Mouse (Mus musculus) bone marrow, adult 2 months (tissue): Measurements from ENCODE around the gene Cuta. TPM values are rescaled to one million over a fixed set of nuclear protein-coding genes. Genes with fewer than 3 reads are reported as not detected.
A peak's percentile ranks its signal among the peaks of the same experiment; 100 is the strongest.

Source experiments
- H3K27ac ChIP-seq: fragments of 200-500 bp; 2 replicates; pipeline ENCODE4 v1.5.1; 2012; ENCODE audit warnings: low read depth, mild to moderate bottlenecking, control low read depth, inconsistent platforms, low read length; ENCODE audit not compliant: control insufficient read depth, poor library complexity, insufficient read depth
- H3K4me1 ChIP-seq: fragments of 200-500 bp; 2 replicates; pipeline ENCODE4 v1.6.1; 2011; ENCODE audit warnings: low read length; ENCODE audit not compliant: control insufficient read depth, insufficient read depth
- H3K4me3 ChIP-seq: fragments of 200-500 bp; replicated peaks from 2 replicates; pipeline ENCODE3; 2011; ENCODE audit warnings: mild to moderate bottlenecking, low read depth, low read length, control low read depth; ENCODE audit not compliant: control insufficient read depth
- CTCF ChIP-seq: fragments of 200-500 bp; IDR thresholded peaks from 2 replicates; pipeline ENCODE4 v1.5.1; 2011; ENCODE audit warnings: low read length, control low read depth; ENCODE audit not compliant: control insufficient read depth, insufficient read depth
- POLR2A ChIP-seq: fragments of 200-500 bp; IDR thresholded peaks from 2 replicates; pipeline ENCODE4 v1.6.1; 2011; ENCODE audit warnings: low read depth, mild to moderate bottlenecking, control low read depth, low read length, borderline replicate concordance; ENCODE audit not compliant: control insufficient read depth
- WGBS: fragments of 180-500 bp; shearing (Covaris S2); methylation state at CpG from one replicate; pipeline ENCODE4 v1.1.7; 2018; 5-methylcytosine and 5-hydroxymethylcytosine counted together
- polyA plus RNA-seq: library from polyadenylated mRNA; stranded (reverse); fragments of >200 nt; gene quantifications from 2 replicates; pipeline ENCODE4 v1.2.4, GENCODE M21; 2011; ENCODE audit warnings: low replicate concordance; ENCODE audit not compliant: missing spikeins, insufficient read depth, insufficient read length

Cuta gene
- polyA plus RNA-seq, 1 experiment: 99.0 TPM

GRCm38 (mm10) chr17:26946567-26946966 lies 7.2 kb upstream of the Cuta start:
- TF ChIP-seq POLR2A (0 out of 2 replicates have a peak, but pooled peaks have one; percentile 37), CTCF (no peak)
- 2% methylated on average over 37 of the region's 37 CpGs for WGBS
- no peak overlapping the region for H3K27ac ChIP-seq
- peaks cover 1% of the 10 kb centered on the region; the same call in 1 of the 2 replicates for H3K4me1 ChIP-seq
- peak overlapping the region; percentile 25 for H3K4me3 ChIP-seq

- no peak for TF ChIP-seq CTCF
- no peak for TF ChIP-seq POLR2A
- Histone ChIP-seq H3K4me1 (no peaks in the 10 kb centered on the region; the same call in 1 of the 2 replicates), H3K27ac (no peak overlapping the region), H3K4me3 (peak overlapping the region; percentile 25)
- WGBS: 45% methylated on average over 13 of the region's 13 CpGs
Observed at GRCm38 (mm10) chr17:26945824-26946495, 6.6 kb upstream of the Cuta start.

GRCm38 (mm10) chr17:26941841-26942570 lies 2.6 kb upstream of the Cuta start:
- no peak overlapping the region for H3K4me3 ChIP-seq
- WGBS: 39% methylated on average over 4 of the region's 4 CpGs

GRCm38 (mm10) chr17:26941031-26941789 lies 1.8 kb upstream of the Cuta start, which contains the start of gene Syngap1:
Gene Syngap1, plus strand, starts transcription at chr17:26941253.
- WGBS: 12% methylated on average over 22 of the region's 24 CpGs
- peak within 1 kb of the TSS; percentile 70 for H3K4me3 ChIP-seq
- H3K4me1 ChIP-seq: peaks cover 1% of the 10 kb centered on the region; the same call in 1 of the 2 replicates
- no peak for TF ChIP-seq CTCF
- TF ChIP-seq POLR2A: no peak
- H3K27ac ChIP-seq: peak within 1 kb of the TSS; percentile 81

More at GRCm38 (mm10) chr17:26941841-26942570, 2.6 kb upstream of the Cuta start:
- peaks cover 1% of the 10 kb centered on the region; the same call in 1 of the 2 replicates for H3K4me1 ChIP-seq
- TF ChIP-seq POLR2A (no peak), CTCF (no peak)
- no peak overlapping the region for H3K27ac ChIP-seq

- H3K27ac ChIP-seq: peak overlapping the region; percentile 81
- 13% methylated on average over 3 of the region's 3 CpGs for WGBS
- TF ChIP-seq POLR2A: no peak
- no peak for TF ChIP-seq CTCF
- H3K4me3 ChIP-seq: peak overlapping the region; percentile 70
- H3K4me1 ChIP-seq: peaks cover 1% of the 10 kb centered on the region; the same call in 1 of the 2 replicates
Observed at GRCm38 (mm10) chr17:26939973-26940300, 568 bp upstream of the Cuta start.

GRCm38 (mm10) chr17:26938731-26939130 lies 638 bp downstream of the Cuta start:
- H3K4me1 ChIP-seq: peaks cover 1% of the 10 kb centered on the region; the same call in 1 of the 2 replicates
- H3K27ac ChIP-seq: peak overlapping the region; percentile 81
- TF ChIP-seq POLR2A: no peak
- peak overlapping the region; percentile 68 for H3K4me3 ChIP-seq
- under 1% methylated on average over 22 of the region's 22 CpGs for WGBS

GRCm38 (mm10) chr17:26937883-26938695 lies 1.3 kb downstream of the Cuta start:
- 50% methylated on average over 16 of the region's 16 CpGs for WGBS
- Histone ChIP-seq H3K4me3 (peak overlapping the region; percentile 68), H3K4me1 (peaks cover 1% of the 10 kb centered on the region; the same call in 1 of the 2 replicates), H3K27ac (peak overlapping the region; percentile 81; the same call in 1 of the 2 replicates)
- TF ChIP-seq CTCF (no peak), POLR2A (no peak)
